Mouse (Mus musculus) right cerebral cortex, adult 18-20 months (tissue): ENCODE measurements around the gene Noxred1.
"Not testable (repeated sequence)": the region's sequence is repeated elsewhere in the genome, so short reads cannot be mapped to it uniquely, and the experiment has no call there.

ENCODE experiments used
- DNase-seq: peaks from one replicate; pipeline ENCODE4 v3.0.0; 2022; ENCODE audit warnings: mixed read lengths

The Noxred1 gene

GRCm38 (mm10) chr12:87226801-87227200 lies 11.7 kb downstream of the Noxred1 start:
- no peak for DNase-seq

GRCm38 (mm10) chr12:87224950-87225349 lies 13.6 kb downstream of the Noxred1 start:
- no peak for DNase-seq

DNA sequence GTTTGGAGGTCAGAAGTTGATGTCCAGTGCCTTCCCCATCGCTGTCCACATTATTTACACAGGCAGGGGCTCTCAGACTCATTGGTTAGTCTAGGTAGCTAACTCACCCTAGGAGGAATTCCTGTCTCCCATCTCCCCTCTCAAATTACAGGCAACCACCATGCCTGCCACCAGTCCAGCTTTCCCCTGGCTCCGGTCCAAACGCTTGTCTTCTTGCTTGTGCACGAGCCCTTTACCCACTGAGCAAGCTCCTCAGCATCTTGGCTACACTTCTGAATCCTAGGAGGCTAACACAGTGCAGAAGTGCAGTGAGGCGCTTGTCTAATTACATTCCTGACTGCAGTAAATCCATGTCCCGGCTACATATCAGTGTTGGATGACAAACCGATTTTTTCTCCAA lies 19.2 kb downstream of the Noxred1 start:
- DNase-seq = no peak

DNA sequence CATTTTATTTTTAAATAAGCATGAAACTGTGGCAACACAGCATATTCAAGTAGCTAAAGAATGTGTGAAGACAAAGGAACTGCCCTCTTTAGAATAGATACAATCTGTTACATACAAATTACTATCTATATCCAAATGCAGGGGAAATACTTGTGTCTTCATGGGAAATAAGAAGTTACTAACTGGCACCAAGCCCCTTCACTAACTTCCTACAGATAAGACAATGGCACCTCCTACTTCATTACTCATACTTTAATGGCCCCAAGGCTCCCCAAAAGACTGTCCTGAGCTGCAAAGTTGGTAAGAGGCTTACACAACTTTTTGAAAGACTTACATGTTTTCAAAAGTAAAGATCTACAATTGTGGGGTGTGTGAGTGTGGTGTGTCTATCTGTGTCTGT lies 20.9 kb downstream of the Noxred1 start:
- no peak for DNase-seq

GRCm38 (mm10) chr12:87216053-87216452 lies 22.5 kb downstream of the Noxred1 start:
- DNase-seq = no peak

DNA sequence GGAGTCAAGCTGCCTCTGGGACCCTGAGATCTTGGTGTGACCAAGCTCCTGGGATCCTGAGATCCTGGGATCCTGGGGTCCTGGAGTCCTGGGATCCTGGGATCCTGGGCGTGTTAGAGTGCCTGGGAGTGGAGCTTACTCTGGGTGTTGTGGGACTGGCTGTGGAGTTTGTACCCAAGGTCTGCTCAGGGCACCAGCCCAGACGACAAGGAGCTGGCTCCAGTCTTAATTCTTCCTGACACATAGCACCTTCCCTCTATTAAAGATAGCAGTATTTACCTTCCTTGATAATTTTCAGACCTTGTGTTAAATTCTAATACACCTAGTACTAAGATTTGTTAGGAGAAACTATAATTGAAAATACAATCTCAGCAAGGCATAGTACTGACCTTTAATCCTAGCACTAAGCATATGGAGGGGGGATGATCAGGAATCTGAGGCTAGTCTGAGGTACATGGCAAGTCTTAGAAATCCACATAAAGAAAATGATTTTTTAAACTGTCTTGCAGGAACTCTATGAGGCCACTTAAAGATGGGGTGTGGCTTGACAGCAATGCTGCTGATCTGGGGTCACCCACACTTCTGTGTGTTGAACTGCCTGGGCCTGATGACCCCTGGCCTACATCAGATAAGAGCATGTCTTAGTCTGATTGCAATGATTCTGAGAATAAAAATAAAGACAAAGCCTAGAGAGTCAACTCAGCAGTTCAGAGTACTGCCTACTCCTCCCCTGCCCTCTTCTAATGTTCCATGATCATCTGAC lies 25.5 kb downstream of the Noxred1 start:
- no peak for DNase-seq

DNA sequence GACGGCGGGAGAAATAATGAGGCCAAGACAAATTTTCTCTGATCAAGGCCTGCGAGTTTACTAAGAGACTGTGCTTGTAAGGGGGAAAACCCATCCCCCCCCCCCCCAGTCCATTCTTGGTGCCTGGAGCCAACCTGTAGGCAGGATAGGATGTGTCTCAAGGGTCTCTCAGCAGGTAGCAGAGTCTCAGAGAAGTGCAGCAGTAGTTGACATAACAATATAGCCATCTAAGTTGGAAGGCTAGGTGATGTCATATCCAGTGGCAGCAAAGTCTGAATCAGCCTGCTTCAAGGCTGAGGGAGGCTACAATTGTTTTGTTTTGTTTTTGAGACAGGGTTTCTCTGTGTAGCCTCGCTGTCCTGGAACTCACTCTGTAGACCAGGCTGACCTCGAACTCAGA lies 32.7 kb downstream of the Noxred1 start:
- not testable (repeated sequence) for DNase-seq

DNA sequence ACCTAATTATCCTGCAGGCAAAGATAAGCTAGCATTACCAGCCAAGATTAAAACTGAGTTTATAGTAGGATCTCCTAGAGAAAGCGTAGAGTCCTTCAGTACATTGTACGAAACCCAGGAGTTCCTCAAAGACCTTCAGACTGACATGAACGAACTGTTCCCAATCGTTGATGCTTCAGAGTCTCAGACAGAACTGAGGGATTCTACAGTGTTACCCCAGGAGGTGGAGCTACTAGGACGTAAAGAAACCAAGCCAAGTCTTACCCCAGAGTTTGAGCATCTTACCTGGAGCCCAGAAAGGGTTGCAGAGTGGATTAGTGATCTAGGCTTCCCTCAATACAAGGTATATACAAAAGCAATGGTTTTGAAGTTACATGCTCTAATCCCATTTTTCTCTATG lies 36.8 kb downstream of the Noxred1 start:
- DNase-seq = no peak

- peak; percentile 83 for DNase-seq
These were observed 38.5 kb downstream of the Noxred1 start, which contains the start of gene Tmed8 for GRCm38 (mm10) chr12:87199973-87200586. Gene Tmed8, minus strand, starts transcription at chr12:87200454.

DNA sequence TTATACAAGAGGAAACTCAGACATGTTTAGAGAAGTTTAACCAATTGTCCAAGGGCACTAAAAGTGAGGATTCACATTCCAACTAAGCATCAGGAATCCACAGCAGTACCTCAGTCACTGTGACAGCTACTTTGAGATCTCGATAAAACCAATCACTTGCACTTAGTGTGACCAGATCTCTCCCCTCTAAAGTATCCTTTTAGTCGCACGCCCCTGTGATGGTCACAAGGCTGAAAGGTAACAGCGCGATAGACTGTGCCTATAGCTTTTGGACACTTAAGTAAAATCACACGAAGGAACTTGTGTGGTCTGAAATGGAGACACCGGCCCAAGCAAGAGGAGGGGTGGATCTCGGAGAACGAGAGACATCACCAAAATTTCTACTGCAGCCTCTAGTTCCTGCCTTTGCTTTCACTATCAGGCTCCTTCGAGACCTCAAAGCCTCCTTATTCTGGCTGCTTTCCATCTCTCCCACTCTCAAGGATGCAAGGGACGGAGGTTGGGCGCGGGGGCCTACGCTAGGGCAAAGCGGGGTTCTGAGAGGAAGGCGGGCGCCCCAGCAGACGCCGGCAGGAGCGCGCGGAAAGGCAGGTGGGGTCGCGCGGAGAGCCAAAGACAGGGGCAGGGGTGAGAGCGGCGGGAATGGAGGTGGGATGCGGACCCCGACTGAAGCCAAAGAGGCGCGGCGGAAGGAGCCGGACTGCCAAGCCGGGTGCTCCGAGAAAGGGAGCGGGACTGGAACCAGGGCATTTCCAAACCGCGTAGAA lies 39.1 kb downstream of the Noxred1 start, which contains the start of gene Samd15:
Samd15 (plus strand) TSS at position 518 of the 767 bp plus-strand sequence.
- peak; percentile 43 for DNase-seq

DNA sequence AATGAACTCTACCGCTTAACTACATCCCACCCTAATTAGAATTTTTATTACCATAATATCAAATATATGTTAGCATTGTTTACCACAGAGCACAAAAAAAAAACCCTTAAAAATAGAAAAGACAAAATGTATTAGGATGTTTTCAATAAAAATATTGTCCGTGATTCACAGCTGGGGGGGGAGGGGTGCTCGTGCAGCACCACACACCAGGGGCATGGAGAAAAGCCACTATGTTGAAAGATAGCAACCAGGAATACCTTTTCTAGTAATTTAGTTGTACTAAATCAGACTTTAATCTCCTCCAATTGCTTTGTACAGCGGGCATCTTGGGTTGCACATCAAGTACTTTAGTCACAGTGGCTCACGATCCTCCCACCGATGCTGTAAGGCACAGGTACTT lies 39.7 kb downstream of the Noxred1 start:
- no peak for DNase-seq

DNA sequence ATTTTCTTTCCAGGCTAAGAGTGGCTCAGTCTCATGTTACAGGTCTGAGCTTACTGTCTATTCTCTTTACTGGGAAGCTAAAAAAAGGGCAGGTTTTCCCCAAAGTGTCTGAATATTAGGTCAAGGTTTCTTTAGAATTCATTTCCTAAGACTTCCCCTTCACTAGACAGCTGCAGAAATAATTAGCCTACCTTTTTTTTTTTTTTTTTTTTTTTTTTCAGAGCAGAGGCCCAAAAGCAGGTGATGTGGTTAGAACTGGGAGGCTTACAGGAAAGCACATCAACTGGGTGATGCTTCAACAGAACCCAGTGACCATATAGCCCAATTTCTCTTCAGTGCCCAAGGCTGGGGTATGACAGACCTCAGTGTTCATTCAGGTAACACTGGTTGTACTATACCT lies 42.2 kb downstream of the Noxred1 start:
- no peak for DNase-seq

GRCm38 (mm10) chr12:87195069-87195468 lies 43.5 kb downstream of the Noxred1 start:
- no peak for DNase-seq

DNA sequence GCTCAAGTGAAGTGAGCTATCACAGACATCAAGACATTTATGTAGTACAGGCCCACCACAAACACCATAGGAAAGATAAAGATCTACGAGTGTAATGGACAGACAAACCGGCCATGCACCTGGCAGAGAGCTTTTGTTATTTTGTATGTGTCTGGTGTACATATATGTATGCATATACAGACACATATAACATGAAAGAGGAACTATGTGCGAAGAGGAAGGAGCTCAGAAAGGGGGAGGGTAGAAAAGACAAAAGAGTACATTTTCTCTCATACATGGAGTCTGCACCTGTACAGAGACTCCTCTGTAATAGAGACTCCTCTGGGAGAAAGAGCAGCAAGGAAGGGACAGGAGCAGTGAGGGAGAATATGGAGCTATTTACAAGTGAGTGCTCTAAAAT lies 45.5 kb downstream of the Noxred1 start:
- DNase-seq = no peak

DNA sequence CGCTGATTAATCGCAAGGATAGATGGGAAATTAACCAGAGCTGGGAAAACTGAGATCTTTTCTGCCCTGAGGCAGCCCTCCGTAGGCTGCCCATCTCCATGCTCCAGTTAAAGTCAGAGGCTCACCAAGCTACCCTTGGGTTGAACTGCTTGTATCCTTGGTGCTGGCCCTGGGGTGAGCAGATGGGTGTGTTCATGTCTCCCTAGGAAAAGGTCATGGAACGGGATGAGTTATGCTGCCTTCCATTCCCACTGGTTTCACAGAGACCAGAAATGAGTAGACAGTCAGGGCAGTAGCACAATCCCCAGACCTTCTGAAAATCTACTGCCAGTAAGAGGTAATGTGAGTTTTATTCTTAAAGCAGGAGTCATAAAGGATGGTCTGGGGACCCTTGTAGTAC lies 60.9 kb downstream of the Noxred1 start:
- no peak for DNase-seq

DNA sequence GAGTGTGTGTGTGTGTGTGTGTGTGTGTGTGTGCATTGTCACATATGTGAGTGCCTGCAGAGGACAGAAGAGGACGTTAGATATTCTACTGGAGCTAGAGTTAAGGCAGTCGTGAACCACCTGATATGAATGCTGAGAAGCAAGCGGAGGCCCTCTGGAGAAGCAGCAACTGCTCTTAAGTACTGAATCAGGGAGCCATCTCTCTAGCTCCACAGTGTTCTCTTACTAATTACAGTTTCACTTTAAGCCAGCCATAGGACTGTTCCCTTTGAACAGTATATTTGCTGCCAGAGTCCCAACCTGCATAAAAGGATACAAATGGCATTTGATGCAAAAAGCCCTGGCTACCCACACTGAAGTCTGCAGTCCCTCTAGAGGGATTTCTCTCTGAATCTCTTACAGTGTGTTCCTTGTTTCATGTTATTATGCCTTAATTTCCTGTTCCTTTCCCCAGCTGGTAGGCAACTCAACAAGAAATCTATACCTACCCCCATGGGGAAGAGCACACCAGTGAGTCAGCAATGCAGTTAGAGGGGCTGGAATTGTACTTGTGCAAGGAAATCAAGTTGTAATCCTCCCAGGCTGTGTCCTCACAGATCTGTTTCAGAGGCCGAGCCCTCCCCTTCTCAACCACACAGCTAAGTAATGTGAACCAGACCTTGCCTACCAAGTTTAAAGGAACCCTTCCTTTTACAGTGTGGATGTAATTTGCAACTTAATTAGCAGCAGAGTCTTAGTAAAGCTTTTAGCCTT lies 63.2 kb downstream of the Noxred1 start:
- DNase-seq = no peak
